Mouse (Mus musculus) ES-E14 (cell line): ENCODE data around the gene Syna. TPM values are rescaled to one million over a fixed set of nuclear protein-coding genes. Genes with fewer than 3 reads are reported as not detected.

Experiments used
- DNase-seq: peaks from one replicate; pipeline ENCODE4 v3.0.0-alpha.2; 2013; ENCODE audit warnings: low read depth, low spot score
- H3K27ac ChIP-seq: 2 replicates; pipeline ENCODE4 v1.5.1; 2012; ENCODE audit warnings: low read depth, mild to moderate bottlenecking, low read length, moderate library complexity, mixed read lengths; ENCODE audit not compliant: poor library complexity, insufficient read depth, severe bottlenecking
- H3K36me3 ChIP-seq: 2 replicates; pipeline ENCODE4 v1.6.1; 2012; ENCODE audit warnings: mild to moderate bottlenecking, low read length, moderate library complexity, mixed read lengths; ENCODE audit not compliant: control insufficient read depth, poor library complexity, insufficient read depth, severe bottlenecking
- H3K4me1 ChIP-seq, 2 experiments: fragments of 150-350 bp in 1 of 2; sonication (generic) in 1 of 2; 2 replicates each; pipeline ENCODE4 v1.6.1; 2012; ENCODE audit warnings: low read length in 2 of 2, mild to moderate bottlenecking in 1 of 2, mixed read lengths in 1 of 2; ENCODE audit not compliant: control insufficient read depth in 2 of 2, insufficient read depth in 2 of 2, poor library complexity in 1 of 2
- H3K4me3 ChIP-seq, 2 experiments: fragments of 150-350 bp in 1 of 2; sonication (generic) in 1 of 2; 2 replicates each; pipeline ENCODE4 v1.5.1; 2012; ENCODE audit warnings: low read length in 2 of 2, low read depth in 1 of 2, mild to moderate bottlenecking in 1 of 2, mixed read lengths in 1 of 2; ENCODE audit not compliant: insufficient read depth in 1 of 2, poor library complexity in 1 of 2, severe bottlenecking in 1 of 2
- H3K9ac ChIP-seq: 2 replicates; pipeline ENCODE4 v1.6.1; 2012; ENCODE audit warnings: low read depth, mild to moderate bottlenecking, low read length, mixed read lengths; ENCODE audit not compliant: poor library complexity, insufficient read depth, severe bottlenecking
- H3K9me3 ChIP-seq: fragments of 150-350 bp; sonication (generic); 2 replicates; pipeline ENCODE4 v1.6.1; 2012; ENCODE audit warnings: low read depth, mild to moderate bottlenecking, low read length; ENCODE audit not compliant: control insufficient read depth, insufficient read depth
- CHD2 ChIP-seq: IDR thresholded peaks from 2 replicates; pipeline ENCODE4 v1.6.1; 2014; ENCODE audit warnings: mild to moderate bottlenecking, low read depth, low read length, inconsistent platforms
- HCFC1 ChIP-seq: IDR thresholded peaks from 2 replicates; pipeline ENCODE4 v1.6.1; 2012; ENCODE audit warnings: low read length, inconsistent platforms, borderline replicate concordance; ENCODE audit not compliant: insufficient read depth
- MAFK ChIP-seq: IDR thresholded peaks from 2 replicates; pipeline ENCODE4 v1.6.1; 2014; ENCODE audit warnings: mild to moderate bottlenecking, low read depth, low read length, inconsistent platforms; ENCODE audit not compliant: insufficient read depth
- ZC3H11A ChIP-seq: IDR thresholded peaks from 2 replicates; pipeline ENCODE4 v1.6.1; 2012; ENCODE audit warnings: low read depth, mild to moderate bottlenecking, inconsistent platforms, low read length, borderline replicate concordance
- ZNF384 ChIP-seq: IDR thresholded peaks from 2 replicates; pipeline ENCODE4 v1.6.1; 2012; ENCODE audit warnings: low read depth, low read length, inconsistent platforms
- in situ Hi-C, 2 experiments: fragments of 600-800 bp; cut with MboI; formaldehyde crosslinking; loops; one replicate each; pipeline ENCODE4 v1.15.1; 2025; ENCODE audit warnings: low sequenced_read_pairs in 2 of 2, inconsistent platforms in 1 of 2; ENCODE audit not compliant: unreplicated experiment in 2 of 2
- total RNA-seq: library from RNA; depleted of rRNA; stranded (reverse); fragments of 300-350 nt; gene quantifications from 2 replicates; pipeline ENCODE4 v1.2.3, GENCODE M21; 2012

Gene Syna
- total RNA-seq, 1 experiment, result 0.18 TPM

- H3K4me3 ChIP-seq, result peak within 1 kb of the TSS; percentile 77 to 90
- in situ Hi-C loops, result no loop called here
- peaks cover 8 to 20% of the 10 kb centered on the region in 2 experiments; a peak in 3 of 4 replicates for H3K4me1 ChIP-seq
- no peaks in the 10 kb centered on the region for H3K9me3 ChIP-seq
- TF ChIP-seq HCFC1, result 0 out of 2 replicates have a peak, but pooled peaks have one; percentile 21
- no peak for TF ChIP-seq ZNF384
- no peak for TF ChIP-seq ZC3H11A
- TF ChIP-seq CHD2, result no peak
- peak within 1 kb of the TSS; percentile 80 for H3K9ac ChIP-seq
- H3K27ac ChIP-seq, result no peak within 1 kb of the TSS
- peak; percentile 62 for DNase-seq
- no peaks in the 10 kb centered on the region for H3K36me3 ChIP-seq
These were observed 7.6 kb downstream of the Syna start, which contains the start of gene Clip2 for GRCm38 (mm10) chr5:134552110-134552972. Gene Clip2 (minus strand): TSS chr5:134552434.

DNA sequence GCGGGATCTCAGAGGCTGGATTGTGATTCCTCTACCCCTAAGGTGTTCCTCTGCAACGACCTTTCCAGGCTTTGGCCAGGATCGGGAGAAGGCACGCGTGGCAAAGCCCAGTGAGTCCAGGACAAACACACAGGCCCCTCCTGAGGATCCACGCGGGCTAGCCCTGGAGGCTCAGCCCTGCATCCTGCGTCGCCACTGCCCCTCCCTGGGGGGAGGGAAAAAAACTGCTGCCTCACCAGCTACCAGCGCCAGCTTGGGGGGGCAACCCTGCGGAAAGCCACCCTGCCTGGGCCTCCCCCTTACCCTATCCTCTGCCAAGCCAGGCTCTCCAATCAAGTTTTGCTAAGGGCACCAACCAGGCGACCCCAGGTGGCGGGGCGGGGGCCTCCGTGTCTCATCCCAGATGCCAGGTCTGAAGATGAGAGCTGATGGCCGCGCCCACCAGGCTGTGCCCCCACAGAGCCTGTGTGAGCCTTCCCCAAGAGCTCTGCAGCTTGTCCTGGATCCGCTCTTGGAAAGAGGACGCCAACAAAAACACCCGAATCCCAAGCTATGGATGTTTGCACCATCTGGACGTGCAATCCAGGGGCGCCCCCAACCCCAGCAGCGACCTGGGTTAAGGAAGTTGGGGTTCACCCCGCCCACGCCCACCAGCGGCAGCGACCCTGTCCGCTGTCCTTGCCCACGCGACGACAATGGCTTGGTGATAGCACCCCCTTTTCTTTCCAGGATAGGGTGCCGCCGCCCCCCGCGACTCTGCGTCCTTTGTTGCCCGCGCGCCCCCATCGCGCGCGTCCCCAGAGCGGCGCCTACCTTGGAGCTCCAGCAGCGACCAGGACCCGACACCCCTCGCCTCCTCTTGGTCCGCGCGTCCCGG is 8.5 kb downstream of the Syna start:
- in situ Hi-C loops, result no loop called here
- H3K27ac ChIP-seq, result no peak overlapping the region

DNA sequence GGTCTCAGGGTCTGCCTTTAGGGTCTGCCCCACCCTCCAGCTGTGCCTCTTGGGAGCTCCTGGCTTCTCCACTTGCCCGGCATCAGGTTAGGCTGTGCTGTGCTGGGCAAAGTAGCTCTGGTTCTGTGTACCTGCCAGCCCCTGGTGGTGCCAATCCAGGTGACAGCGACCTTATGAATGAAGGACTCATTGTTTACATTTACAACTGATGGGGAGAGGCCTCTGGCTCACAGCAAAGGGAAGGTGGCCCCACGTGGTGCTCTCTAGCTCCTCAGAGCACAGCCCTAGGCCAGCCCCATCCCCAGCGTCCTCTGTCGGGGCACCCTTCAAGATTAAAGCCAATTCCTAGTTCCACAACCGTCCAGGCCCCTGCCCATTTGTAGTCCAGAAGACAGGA is 9.1 kb downstream of the Syna start:
- no peak overlapping the region for H3K9ac ChIP-seq
- peaks cover 7 to 18% of the 10 kb centered on the region in 2 experiments; a peak in 3 of 4 replicates for H3K4me1 ChIP-seq
- H3K4me3 ChIP-seq, result peak overlapping the region; percentile 77 to 90
- in situ Hi-C loops, result no loop called here
- no peak for DNase-seq
- no peak overlapping the region for H3K27ac ChIP-seq
- H3K9me3 ChIP-seq, result no peaks in the 10 kb centered on the region
- no peaks in the 10 kb centered on the region for H3K36me3 ChIP-seq
- TF ChIP-seq ZC3H11A, result no peak
- TF ChIP-seq CHD2, result no peak
- TF ChIP-seq HCFC1, result no peak

More for the DNA sequence above, 8.5 kb downstream of the Syna start:
- H3K9ac ChIP-seq, result peak overlapping the region; percentile 80
- H3K4me3 ChIP-seq, result peak overlapping the region; percentile 77 to 90
- peaks cover 7 to 18% of the 10 kb centered on the region in 2 experiments; a peak in 3 of 4 replicates for H3K4me1 ChIP-seq
- TF ChIP-seq MAFK (no peak), HCFC1 (no peak), CHD2 (no peak), ZNF384 (no peak), ZC3H11A (no peak)
- no peaks in the 10 kb centered on the region for H3K36me3 ChIP-seq
- no peaks in the 10 kb centered on the region for H3K9me3 ChIP-seq
- no peak for DNase-seq

DNA sequence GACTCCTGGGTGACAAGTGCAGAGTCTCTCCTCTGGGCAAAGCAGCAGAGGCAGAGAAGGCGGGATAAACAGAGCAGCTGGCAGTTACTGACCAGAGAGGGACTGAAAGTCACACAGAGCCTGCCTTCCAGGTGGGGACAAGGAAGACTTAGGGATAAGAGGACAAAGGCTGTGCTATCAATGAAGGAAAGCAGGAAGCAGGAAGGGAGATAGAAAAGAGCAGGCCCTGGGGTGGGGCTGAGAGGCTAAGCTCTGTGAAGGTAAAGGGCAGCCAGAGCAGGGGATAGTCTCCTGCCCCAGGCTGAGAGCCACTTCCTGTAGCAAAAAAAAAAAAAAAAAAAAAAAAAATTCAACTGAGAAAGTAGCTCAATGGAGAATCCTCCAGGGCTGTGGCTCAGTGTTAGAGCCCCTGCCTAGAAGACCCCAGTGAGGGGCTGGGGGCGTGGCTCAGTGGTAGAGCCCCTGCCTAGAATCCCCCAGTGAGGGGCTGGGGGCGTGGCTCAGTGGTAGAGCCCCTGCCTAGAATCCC is 10.3 kb downstream of the Syna start:
- TF ChIP-seq ZC3H11A (no peak), ZNF384 (0 out of 2 replicates have a peak, but pooled peaks have one; percentile 8)
- H3K27ac ChIP-seq, result no peak overlapping the region

More for the DNA sequence above, 10.3 kb downstream of the Syna start:
- in situ Hi-C loops, result no loop called here
- Histone ChIP-seq H3K9ac (no peak overlapping the region), H3K4me3 (no peak overlapping the region), H3K36me3 (no peaks in the 10 kb centered on the region), H3K9me3 (no peaks in the 10 kb centered on the region), H3K4me1 (peaks cover 11 to 16% of the 10 kb centered on the region in 2 experiments; a peak in 3 of 4 replicates)
- no peak for DNase-seq
